Mouse (Mus musculus) liver, embryonic 14.5 days (tissue): ENCODE data around the gene Uvssa.

ENCODE experiments used
- CTCF ChIP-seq: IDR thresholded peaks from 2 replicates; pipeline ENCODE4 v1.5.1; 2016; ENCODE audit warnings: antibody characterized with exemption, low read depth, control low read depth
- EP300 ChIP-seq: IDR thresholded peaks from 2 replicates; pipeline ENCODE4 v1.6.1; 2016; ENCODE audit warnings: antibody characterized with exemption, low read depth

- TF ChIP-seq CTCF (no peak), EP300 (no peak)
Measured at GRCm38 (mm10) chr5:33363263-33363662, 15.1 kb upstream of the Uvssa start.
